Mouse (Mus musculus): ENCODE measurements at regions not wholly inside any gene's neighbourhood (a gene's known extent, or its start where the extent isn't known, plus 50 kb on each side); places are given as distances from the start of the nearest gene placed in this dataset.

GRCm38 (mm10) chr8:29913576-29913975 lies 2466.1 kb downstream of the Poteg start:
- no peak for DNase-seq (ENCODE audit: low read depth, low spot score)

GRCm38 (mm10) chr8:29920486-29920885 lies 2473.0 kb downstream of the Poteg start:
- DNase-seq (ENCODE audit: low read depth, low spot score) = no peak

DNA sequence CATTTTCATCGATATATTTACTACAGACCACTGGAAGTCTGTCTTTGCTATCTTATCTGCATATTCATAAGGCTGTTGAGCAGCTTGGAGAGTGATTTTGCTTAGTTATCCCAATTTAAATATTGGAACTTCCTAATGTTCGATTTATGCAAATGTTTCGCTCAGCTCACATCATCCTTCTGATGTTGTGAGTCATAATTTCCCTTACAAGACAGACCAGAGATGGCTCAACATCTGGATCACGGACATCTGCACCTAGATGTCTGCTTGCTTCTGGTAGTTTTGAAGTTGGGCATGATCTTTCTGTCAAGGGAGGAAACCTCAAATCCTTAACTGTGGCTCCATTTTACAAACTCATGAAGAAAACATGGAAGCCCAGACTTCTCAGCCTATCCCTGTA lies 2480.8 kb downstream of the Poteg start:
- DNase-seq (ENCODE audit: low read depth, low spot score) = no peak

DNA sequence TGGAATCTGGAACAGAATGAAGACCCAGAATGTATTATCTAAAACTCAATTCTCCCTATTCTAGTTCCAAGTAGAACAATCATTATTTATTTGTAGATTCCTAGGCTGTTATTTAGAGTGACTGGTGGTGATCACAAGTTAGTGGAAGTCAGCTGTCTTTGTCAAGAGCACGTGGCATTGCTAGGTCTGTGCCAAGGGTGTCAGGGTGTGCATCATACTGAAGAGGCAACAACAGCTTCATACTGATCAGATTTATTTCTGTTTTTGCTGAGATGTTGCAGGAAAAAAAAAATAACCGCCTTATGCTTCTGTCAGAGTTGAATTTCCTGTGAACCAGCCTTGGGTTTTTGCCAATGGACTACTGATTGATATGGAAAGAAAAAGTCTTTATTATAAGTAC lies 2513.9 kb downstream of the Poteg start:
- no peak for DNase-seq (ENCODE audit: low read depth, low spot score)

DNA sequence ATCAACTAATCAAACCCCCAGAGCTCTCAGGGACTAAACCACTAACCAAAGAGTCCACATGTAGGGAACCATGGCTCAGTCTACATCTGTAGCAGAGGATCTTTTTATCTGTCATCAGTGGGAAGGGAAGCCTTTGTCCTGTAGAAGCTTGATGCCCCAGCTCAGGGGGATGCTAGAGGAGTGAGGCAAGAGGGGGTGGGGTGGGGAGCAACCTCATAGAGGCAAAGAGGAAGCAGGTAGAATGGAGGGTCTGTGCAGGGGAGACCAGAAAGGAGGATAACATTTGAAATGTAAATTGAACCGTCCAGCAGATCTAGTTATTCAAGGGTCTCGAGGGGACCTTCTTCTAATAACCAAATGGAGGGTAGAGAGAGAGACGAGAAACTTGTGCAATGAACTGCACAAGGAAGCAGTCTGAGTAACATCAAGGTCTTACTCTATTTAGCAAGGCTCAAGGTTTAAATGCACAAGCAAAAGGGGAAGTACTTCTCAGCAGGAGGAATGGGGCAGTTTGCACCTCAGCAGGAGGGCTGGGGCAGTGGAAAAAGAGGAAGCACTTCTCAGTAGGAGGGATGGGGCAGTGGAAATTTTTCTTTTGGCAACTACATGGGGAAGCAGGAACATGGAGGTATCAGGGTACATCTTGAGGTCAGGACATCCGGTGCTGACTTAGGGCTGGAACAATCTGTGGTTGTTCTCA lies 2529.3 kb downstream of the Poteg start:
- DNase-seq (ENCODE audit: low read depth, low spot score) = no peak

- DNase-seq (ENCODE audit: low read depth, low spot score) = peak; percentile 46
These were observed 2531.4 kb downstream of the Poteg start for GRCm38 (mm10) chr8:29978585-29979505.

DNA sequence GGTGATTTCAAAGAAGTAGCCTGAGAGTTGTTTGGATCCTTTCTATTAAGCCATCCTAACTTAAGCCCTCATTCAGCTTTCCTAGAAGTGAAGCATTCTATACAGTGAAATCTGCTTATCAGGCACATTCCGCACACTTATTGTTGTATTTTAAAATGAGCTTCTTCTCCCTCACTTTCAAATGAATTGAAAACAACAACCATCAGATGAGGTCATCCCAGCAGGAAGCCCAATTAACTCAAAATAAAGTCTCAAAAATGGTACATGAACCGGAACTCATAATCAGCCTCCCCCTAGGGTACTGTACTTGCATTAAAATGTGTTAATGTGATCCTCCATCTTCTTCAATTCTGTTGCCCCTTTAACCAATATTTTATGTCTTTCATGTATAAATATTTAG lies 2545.1 kb downstream of the Poteg start:
- no peak for DNase-seq (ENCODE audit: low read depth, low spot score)

- no peak for DNase-seq (ENCODE audit: low read depth, low spot score)
These were observed 2551.9 kb downstream of the Poteg start for GRCm38 (mm10) chr8:29999413-29999812.
